Mouse (Mus musculus) spleen, postnatal 36 days (tissue): ENCODE measurements around the gene Gorasp2.

Experiments used
- DNase-seq, 2 experiments: peaks; one replicate each; pipeline ENCODE4 v3.0.0; 2022; ENCODE audit warnings: low spot score in 2 of 2, mixed read lengths in 1 of 2

Gorasp2 gene

DNA sequence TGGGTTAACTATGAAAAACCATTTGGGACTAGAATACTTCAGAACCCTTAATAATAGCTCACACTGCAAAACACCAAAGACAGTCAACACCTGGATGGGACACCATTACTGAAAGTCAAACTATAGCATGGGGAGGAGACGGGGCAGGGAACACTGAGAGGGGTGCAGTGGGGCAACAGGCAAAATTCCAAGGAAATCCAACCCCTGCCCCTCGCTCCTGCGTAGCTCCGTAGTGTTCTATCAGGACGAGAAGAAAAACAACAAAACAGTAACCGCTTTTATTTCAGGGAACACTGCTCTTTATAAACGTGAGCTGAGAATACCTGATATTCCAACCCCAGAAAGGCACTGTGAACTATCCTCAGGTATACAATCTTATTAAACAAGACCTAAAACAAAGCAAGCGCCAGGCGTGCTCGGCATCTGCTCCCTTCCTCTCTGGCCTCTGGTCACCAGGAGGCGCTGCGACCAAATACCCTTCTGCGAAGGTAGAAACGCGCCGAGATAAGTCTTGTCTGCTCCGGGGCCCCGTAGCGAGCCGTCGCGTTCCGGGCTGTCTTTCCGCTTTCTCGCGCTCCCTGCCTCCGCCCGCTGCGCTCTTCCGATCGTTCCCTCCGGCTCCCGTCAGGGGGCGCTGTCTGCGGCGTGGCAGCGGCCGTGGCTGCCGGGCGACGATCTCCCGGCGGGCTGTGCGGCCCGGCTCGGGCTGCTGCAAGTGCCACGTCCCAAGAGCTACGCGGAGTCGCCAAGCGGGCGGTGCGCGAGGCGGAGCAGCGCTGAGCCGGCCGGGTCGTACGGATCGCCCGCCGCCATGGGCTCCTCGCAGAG lies at the start of gene Gorasp2:
TSS of gene Gorasp2 (plus strand) at position 690 of the 828 bp plus-strand sequence.
- peak; percentile 96 to 97 for DNase-seq

GRCm38 (mm10) chr2:70614745-70615351 lies 46.5 kb upstream of the Gorasp2 start:
- DNase-seq: peak; percentile 91

DNA sequence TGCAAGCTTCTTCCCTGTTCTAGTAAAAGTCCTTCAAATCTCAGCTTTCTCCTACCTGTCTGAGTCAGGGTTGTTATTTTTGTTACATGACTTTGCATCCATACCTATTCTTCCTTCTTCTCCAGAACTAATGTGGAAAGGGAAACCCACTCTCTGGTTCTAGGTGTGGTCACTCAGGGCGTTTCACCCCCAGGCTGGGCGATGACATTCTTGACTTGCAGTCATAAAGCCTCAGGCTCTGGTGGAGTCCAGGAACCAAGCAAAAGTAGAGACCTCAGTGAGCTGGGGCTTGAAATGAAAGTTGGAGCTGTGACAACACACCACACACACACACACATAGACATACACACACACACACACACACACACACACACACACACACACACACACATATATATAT lies 45.3 kb upstream of the Gorasp2 start:
- DNase-seq: no peak

- no peak for DNase-seq
Observed at GRCm38 (mm10) chr2:70616617-70617016, 44.8 kb upstream of the Gorasp2 start.

- DNase-seq: no peak
Observed at GRCm38 (mm10) chr2:70619232-70619835, 42.0 kb upstream of the Gorasp2 start.

DNA sequence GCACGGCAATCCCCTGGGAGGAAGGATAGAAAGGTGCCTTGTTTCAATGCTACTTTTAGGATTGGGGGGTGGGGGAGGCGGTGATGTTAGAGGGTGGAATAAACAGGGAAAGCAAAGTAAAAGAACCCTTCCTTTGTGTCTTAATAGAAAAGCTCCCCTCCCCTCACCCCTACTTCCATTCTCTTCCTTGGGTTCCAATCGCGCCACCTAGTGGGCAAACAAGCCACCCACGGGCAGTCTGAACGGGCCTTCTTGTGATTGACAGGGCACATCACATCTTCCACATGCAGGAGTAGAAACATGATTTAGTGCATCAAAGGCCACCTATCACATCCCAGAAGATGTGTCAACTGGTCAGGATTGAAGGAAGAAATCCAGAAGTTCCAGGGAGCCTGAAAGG lies 41.2 kb upstream of the Gorasp2 start:
- peak; percentile 66 to 74 for DNase-seq

DNA sequence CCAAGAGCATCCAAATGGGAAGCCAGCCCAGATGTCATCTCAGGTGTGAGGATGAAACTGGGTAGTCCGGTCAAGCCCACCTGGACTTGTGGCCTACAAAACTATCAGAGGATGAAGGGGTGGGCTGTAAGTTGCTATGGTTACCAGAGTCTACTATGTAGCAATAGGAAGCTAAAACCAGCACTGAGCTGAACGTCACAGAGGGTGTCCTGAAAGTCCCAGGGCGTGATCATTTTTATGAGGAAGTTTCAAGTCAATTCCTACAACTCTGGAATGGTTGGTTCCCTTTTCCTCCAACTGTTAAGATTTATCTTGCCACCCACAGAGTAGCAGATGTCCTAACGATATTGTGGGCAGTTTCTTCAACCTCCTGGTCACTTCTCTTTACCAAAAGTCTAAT lies 39.1 kb upstream of the Gorasp2 start:
- no peak for DNase-seq

DNA sequence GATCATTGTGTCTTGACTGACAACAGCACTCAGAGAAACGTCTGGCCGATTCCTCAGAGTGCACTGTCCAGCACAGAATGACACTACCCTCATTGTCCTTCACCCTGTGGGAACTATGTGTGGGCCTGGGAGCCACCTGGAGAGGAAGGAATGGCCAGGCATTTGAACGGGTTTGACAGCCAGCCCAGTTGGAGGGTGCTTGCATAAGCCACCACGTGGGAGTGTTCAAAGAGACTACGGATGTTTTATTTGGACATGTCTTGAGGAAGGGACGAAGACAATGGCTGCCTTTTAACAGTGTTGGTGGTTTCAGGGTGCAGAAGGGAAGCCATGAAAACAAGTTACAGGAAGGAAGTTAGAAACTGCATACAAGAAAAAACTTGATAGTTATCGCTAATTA lies 35.6 kb upstream of the Gorasp2 start:
- DNase-seq: no peak

DNA sequence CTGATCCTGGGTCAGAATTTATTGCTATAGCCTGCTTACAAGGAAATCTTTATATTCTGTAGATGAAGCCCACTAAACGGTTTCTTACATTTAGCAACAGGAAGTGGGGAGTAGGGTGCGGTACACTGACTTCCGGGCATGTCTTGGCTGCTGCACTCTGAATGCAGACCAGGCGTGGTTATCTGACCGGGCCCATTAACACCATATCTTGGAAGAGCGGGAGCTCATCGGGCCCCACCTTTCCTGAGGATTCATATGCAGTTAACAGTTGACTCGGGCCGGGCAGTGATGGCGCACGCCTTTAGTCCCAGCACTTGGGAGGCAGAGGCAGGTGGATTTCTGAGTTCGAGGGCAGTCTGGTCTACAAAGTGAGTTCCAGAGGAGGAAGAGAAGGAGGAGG lies 33.0 kb upstream of the Gorasp2 start:
- DNase-seq: peak; percentile 54 to 57

GRCm38 (mm10) chr2:70629339-70629761 lies 32.0 kb upstream of the Gorasp2 start:
- peak; percentile 40 to 62 for DNase-seq

- peak; percentile 78 for DNase-seq
Observed at GRCm38 (mm10) chr2:70629921-70630320, 31.5 kb upstream of the Gorasp2 start.

- DNase-seq: no peak
Observed at GRCm38 (mm10) chr2:70631321-70631720, 30.1 kb upstream of the Gorasp2 start.

DNA sequence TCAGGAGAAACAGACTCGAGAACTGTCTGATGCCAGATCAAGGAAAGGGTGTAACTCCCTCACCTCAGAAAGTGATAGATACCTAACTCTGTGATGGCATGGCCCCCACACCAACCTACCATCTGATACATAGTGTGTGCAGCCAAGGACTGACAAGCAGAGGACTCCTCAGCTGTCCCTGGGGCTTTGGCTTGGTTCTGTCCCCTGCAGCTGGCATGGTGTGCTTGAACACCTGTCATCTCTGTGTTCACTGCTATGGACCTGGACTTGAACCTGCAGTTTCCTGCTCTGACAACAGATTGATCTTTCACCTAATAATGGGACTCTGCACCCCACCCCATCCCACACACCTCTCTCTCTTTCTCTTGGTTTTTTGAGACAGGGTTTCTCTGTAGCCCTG lies 29.0 kb upstream of the Gorasp2 start:
- DNase-seq: no peak

- DNase-seq: no peak
Observed at GRCm38 (mm10) chr2:70634028-70634690, 27.2 kb upstream of the Gorasp2 start.

DNA sequence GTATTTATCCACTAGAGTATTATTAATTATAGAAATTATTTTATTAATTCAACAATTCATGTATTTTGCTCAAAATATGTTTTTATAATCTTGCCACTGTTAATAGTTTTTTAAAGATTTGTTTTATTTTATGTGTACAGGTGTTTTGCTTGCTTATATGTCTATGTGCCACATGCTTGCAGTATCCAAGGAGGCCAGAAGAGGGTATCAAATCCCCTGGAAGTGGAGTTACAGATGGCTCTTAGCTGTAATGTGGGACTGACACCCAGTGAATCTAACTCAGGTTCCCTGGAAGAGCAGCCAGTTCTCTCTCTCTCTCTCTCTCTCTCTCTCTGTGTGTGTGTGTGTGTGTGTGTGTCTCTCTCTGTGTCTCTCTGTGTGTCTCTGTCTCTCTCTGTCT lies 20.4 kb upstream of the Gorasp2 start:
- DNase-seq: no peak

GRCm38 (mm10) chr2:70642971-70643565 lies 18.3 kb upstream of the Gorasp2 start:
- DNase-seq: no peak

DNA sequence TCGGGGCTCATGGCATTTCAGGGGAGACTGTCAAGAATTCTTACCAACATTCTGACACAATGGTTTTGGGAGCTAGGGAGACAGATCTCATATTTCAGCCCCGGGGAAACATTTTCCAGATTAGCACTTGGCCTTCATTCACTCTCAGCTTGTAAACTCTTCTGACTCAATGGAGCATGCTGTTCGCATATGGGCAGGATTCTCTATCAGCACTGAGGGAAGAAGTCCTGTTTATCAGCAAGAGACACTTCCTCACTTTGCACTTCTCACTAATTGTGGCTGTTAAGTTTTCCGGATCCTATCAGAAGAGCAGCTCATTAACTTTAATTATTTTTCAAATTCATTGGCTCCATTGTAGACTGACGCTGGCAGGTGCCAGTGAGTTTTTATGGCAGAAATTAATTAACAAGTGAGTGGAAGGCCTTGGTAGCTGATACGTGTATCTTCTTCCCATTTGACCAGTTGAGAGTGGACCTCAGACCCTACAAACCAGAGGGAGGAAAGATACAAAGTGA lies 16.1 kb upstream of the Gorasp2 start:
- no peak for DNase-seq

- DNase-seq: no peak
Observed at GRCm38 (mm10) chr2:70647681-70648080, 13.7 kb upstream of the Gorasp2 start.

- no peak for DNase-seq
Observed at GRCm38 (mm10) chr2:70648271-70648670, 13.1 kb upstream of the Gorasp2 start.

DNA sequence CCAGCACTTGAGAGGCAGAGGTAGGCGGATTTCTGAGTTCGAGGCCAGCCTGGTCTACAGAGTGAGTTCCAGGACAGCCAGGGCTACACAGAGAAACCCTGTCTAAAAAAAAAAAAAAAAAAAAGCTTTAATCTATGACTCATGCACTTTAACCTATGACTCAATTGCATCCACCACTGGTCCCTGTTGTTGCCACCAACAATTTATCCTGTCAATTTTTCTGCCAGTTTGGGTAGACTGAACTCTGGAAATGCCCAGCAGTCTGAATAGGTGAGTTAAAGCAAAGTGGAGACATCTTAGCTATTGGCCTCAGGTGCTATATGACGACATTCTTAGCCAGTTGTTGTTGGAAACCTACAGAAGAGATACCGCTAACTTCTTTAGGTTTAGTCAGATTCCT lies 11.9 kb upstream of the Gorasp2 start:
- no peak for DNase-seq

- no peak for DNase-seq
Observed at GRCm38 (mm10) chr2:70651820-70652219, 9.6 kb upstream of the Gorasp2 start.

DNA sequence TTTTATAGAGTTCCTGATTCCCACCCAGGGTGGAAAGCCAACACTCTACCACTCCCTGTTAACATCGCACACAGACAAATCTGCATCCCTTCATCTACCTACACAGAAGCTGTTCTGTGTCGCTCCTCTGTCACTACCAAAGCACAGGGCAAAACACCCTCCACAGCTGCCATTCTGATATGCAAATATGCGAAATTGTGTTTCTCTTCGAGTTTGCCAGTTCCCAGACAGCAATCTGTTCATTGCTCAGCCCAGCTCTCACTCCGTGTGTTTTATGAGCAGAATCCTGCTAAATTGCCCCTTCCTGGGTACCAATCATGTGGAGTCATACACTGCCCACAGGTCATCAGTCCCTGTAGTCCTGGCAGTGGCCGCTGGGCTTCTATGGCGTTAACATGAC lies 4.3 kb upstream of the Gorasp2 start:
- no peak for DNase-seq
